Mouse (Mus musculus) central nervous system, embryonic 14 days (tissue): ENCODE data around the gene Rnf227. TPM values are rescaled to one million over a fixed set of nuclear protein-coding genes. Genes with fewer than 3 reads are reported as not detected.

Source experiments
- polyA plus RNA-seq: library from polyadenylated mRNA; depleted of rRNA; stranded (reverse); fragments of >200 nt; gene quantifications from 2 replicates; pipeline ENCODE4 v1.2.3, GENCODE M21; 2012; rRNA removed

Rnf227 gene
- 88.1 and 91.3 TPM in 2 replicates for polyA plus RNA-seq

GRCm38 (mm10) chr11:69340161-69341131 is at the start of gene Rnf227:
TSS of gene Rnf227 (plus strand) at chr11:69340461.

GRCm38 (mm10) chr11:69323667-69324111 is 16.6 kb upstream of the Rnf227 start, which contains the start of the genes Cntrob and Trappc1:
TSS of gene Cntrob (minus strand) at chr11:69323775.
TSS of gene Trappc1 (plus strand) at chr11:69323980.

GRCm38 (mm10) chr11:69325628-69326407 is 14.4 kb upstream of the Rnf227 start, which contains the start of gene Kcnab3:
TSS of gene Kcnab3 (plus strand) at chr11:69326258.

DNA sequence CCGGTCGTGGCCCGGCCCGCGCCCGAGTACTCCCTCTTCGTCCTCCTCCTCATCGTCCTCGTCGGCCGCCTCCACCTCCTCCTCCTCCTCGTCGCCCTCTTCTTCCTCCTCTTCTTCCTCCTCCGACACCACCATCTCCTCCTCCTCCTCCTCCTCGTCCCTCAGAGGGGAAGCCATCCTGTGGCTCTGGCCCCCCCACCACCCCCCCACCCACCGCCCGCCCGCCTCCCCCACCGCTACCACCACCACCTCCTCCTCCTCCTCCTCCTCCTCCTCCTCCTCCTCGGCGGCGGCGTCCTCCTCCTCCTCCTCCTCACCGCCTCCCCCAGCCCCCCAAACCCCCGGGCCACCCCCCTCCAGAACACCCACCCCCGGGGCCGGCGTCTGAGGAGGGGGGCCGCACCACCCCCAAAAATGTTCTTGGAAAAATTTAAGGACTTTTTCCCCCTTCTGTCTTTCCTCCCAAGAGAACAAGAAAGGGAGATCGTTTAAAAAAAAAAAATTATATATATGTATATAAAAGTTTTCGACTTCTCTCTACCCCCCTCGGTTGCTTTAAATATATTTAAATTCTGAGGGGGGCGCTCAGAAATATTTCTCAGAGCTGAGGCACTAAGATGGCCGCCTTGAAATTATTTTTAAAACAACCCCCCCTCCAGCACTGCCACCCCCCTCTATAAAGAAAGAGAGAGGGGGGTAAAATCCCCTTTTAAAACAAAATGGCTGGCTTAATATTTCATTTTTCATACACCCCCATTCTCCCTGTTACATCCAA is 29.1 kb downstream of the Rnf227 start, which contains the start of gene Chd3:
Gene Chd3 (minus strand): TSS at position 192 of the 775 bp plus-strand sequence.

Other genes starting within 250 kb of the Rnf227 start
- 11.7 and 14.5 TPM in 2 replicates for gene Per1, start 245.2 kb upstream of the Rnf227 start, polyA plus RNA-seq
- 0.32 and 0.58 TPM in 2 replicates for gene Hes7, start 220.1 kb upstream of the Rnf227 start, polyA plus RNA-seq
- 0.36 and 0.44 TPM in 2 replicates for gene 9130213A22Rik, start 217.9 kb upstream of the Rnf227 start, polyA plus RNA-seq
- 2.3 and 2.7 TPM in 2 replicates for gene Aloxe3, start 214.6 kb upstream of the Rnf227 start, polyA plus RNA-seq
- 0.11 and 0.23 TPM in 2 replicates for gene Alox12b, start 183.5 kb upstream of the Rnf227 start, polyA plus RNA-seq
- 0.02 and 0.25 TPM in 2 replicates for gene Alox8, start 142.6 kb upstream of the Rnf227 start, polyA plus RNA-seq
- 0.18 and 0.24 TPM in 2 replicates for gene Gucy2e, start 103.4 kb upstream of the Rnf227 start, polyA plus RNA-seq
- 51.8 and 63.1 TPM in 2 replicates for gene Cntrob, start 16.7 kb upstream of the Rnf227 start, polyA plus RNA-seq
- gene Trappc1, start 16.5 kb upstream of the Rnf227 start, polyA plus RNA-seq = 148 and 155 TPM in 2 replicates
- 8.7 and 9.2 TPM in 2 replicates for gene Kcnab3, start 14.2 kb upstream of the Rnf227 start, polyA plus RNA-seq
- gene Chd3, start 28.9 kb downstream of the Rnf227 start, polyA plus RNA-seq = 342 and 343 TPM in 2 replicates
- gene Naa38, start 55.0 kb downstream of the Rnf227 start, polyA plus RNA-seq = 103 and 106 TPM in 2 replicates
- 32.2 and 34.2 TPM in 2 replicates for gene Cyb5d1, start 55.2 kb downstream of the Rnf227 start, polyA plus RNA-seq
- 5.4 and 6.8 TPM in 2 replicates for gene Tmem88, start 57.8 kb downstream of the Rnf227 start, polyA plus RNA-seq
- gene Kdm6b, start 73.2 kb downstream of the Rnf227 start, polyA plus RNA-seq = 20.4 and 25.1 TPM in 2 replicates
- gene Dnah2, start 208.6 kb downstream of the Rnf227 start, polyA plus RNA-seq = 4.1 and 5.0 TPM in 2 replicates
- gene Efnb3, start 219.7 kb downstream of the Rnf227 start, polyA plus RNA-seq = 144 and 154 TPM in 2 replicates
- 19.6 and 22.7 TPM in 2 replicates for gene Wrap53, start 239.8 kb downstream of the Rnf227 start, polyA plus RNA-seq
- 118 TPM in 2 replicates for gene Trp53, start 239.9 kb downstream of the Rnf227 start, polyA plus RNA-seq